Mouse (Mus musculus) granulocyte monocyte progenitor cell, adult 5-6 weeks (primary cell): ENCODE measurements around the gene Pola2. TPM values are rescaled to one million over a fixed set of nuclear protein-coding genes. Genes with fewer than 3 reads are reported as not detected.

Source experiments
- ATAC-seq: replicated peaks from 2 replicates; pipeline ENCODE4 v1.8.0; 2016; ENCODE audit warnings: mild to moderate bottlenecking, moderate TSS enrichment, inconsistent platforms; ENCODE audit not compliant: poor library complexity, severe bottlenecking
- total RNA-seq, 2 experiments: library from RNA; stranded (forward) in 1 of 2; stranded (reverse) in 1 of 2; fragments of 200-712, 200-1000 nt in 1 of 2; fragments of >200 nt in 1 of 2; fragmentation: Nextera tagmentation in 1 of 2; gene quantifications; 2 replicates each; pipeline ENCODE4 v1.2.3; 2014 to 2017

The Pola2 gene
- total RNA-seq, 2 experiments from 2014 or later: 56.9 to 122 TPM

DNA sequence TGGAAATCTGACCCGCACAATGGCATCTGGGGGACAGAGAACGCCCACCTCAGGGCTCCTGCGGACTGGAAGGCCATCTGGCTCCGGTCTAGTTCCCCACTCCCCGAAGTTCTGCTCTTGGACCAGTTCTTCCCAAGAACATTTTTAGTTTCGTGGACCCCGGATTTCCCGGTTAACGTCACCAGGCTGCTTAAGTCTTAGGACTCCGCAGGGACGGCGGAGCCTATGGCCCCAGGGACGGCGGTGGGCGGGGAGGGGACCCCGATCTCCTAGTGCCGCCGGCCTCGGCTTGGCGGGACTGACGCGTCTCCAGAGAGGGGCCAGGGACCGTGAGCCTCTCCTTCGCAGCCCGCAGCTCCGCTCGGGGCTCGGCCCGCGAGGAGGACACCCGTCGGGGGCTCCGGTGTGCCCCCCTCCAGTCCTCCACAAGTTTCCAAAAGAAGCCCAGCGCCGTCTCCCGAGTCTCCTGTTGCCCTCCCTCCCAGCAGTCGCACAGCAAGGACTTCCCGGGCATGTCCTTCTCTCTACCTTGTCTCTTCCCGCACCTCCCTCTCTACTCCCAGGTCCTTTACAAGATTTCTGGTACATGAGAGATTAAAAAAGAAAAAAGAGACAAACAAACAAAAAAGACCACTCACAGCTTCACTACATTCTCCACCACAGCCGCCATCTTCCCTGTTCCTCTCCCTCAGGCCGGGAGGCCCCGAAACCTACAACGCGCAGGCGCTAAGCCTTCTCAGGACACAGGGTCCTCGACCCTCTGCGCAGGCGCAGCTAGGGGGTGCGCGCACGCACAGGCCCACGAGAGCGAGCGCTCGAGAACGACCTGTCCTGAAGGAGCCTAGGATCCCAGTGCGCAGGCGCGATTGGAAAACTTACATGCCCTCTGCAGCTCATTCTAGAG is 51.6 kb downstream of the Pola2 start:
- peak; percentile 90 for ATAC-seq

DNA sequence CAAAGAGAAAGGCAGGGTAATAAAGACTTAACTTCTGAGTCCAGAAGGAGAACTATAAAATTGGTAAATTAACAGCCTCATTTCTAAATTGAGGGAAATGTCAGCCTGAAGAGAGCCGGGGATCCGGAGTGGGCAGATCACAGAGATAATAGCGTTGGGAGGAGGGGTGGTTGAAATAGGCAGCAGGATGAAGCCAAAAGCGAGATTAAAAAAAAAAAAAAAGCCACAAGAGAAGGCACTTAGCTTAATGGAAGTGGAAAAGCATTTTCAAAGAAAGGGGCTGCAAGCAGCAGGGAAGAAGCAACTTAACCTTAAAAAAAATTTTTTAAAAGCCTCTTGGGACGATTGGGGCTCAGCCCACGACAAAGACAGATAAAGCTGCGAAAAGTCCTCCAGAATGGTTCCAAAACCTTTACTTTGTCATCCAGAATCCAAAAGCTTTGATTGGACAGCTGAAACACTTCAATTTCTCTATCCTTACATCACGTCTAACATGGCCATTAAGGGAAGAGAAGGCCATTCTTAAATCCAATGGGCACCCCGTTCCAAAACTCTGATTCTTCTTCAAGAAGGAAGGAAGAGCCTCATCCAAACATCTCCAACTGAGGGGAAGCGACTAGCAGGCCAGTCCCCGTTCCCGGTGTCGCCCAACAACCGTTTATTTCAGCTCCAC is 52.4 kb downstream of the Pola2 start:
- ATAC-seq: no peak; the same call in 1 of the 2 replicates

DNA sequence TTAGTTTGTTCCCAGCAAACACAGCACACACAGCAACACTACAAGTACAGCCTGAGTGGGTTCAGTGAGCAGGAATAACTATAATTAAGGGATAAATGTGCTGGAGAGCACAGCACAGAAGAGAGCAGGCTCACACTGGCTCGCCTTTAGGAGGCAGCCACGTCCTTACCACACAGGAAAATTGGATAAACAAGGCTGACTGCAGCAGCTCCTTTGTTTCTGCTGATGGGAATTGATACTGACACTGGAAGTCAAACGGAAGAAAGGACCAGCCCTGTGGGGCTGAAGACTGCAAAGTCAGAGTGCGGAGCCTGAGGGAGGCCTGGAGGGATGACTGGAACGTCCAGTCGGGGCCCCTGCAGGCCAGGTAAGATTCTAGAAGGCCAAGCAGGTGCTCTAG is 53.8 kb downstream of the Pola2 start:
- no peak for ATAC-seq

DNA sequence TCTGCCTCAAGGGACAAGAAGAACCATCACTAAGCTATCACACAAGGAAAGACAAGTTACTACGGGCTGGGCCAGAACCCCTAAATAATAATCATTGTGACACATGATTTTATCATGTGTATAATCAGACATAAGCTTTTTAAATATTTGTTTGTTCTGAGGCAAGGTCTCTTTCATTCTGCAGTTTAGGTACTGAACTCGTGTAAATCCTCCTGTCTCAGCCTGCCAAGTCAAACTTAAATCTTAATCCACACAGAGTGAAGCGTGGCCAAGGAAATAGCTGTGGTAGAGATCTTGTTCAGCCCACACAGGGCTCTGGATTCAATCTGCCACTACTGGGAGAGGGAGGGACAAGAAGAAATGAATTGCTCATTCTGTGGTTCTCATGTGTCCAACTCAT is 56.7 kb downstream of the Pola2 start:
- ATAC-seq: no peak

DNA sequence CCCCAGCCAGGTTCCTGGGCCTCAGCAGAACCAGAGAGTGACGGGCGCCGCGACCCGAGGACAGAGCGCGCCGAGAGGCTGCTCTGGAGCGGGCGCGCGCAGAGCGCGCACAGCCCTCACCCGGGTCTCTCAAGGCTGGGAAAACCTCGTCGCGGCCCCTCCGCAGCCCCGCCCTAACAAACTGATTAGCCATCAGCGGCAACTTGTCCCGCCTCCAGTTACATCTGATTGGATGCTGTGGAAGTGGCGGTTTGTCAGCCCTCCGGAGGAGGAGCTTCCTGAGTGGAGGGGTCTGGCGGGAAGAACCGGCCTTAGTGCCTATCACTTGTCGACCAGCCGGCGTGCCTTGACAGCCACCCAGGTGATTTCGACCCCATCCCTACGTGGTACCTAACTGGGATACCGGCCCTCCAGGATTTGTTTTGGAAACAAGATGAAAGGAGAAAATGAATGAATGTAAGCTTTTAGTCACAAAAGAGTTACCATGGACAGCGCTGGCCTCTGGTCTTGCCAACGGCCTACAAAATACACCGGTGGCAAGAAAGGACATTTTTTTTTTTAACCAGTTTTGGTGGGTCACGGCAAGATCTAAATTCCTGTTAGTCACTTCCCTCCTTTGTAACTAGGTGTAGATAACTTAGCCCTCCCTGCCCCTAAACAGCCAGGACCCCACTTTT is 69.9 kb downstream of the Pola2 start, which contains the start of gene Tigd3:
Tigd3 (minus strand) TSS at position 148 of the 677 bp plus-strand sequence.
- peak; percentile 96 for ATAC-seq

DNA sequence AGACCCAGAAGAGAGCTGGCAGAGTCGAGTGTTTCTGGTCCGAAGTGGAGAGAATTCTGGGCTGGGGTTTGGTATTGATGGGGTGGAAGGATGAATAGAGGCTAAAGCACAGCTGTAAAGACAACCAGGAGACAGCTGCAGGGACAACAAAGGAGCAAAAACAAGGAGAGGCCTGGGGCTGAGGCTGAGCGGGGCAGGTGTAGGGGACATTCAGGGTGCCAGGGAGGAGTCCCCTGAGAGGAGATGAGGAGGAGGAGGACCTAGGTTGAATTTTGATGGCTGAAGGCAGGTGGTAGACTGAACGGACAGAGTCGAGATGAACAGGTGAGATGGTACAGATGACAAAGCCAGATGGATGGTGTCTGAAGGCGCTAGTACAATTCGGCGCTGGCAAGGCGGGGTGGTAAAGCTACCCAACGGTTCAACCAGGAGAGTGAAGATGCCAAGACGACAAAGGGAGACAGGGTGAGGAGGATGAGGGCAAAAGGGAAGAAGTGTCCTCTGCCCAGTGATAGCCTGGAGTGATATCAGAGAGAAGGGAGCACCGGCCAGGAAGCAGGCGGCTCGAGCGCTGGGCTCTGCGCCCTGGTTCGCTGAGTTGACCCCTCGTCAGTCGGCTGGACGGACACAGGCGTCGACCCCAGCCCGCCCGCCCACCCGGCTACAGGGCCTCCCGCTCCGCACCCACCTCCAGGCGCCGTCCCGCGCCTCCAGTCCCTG is 70.6 kb downstream of the Pola2 start:
- 0 out of 2 replicates have a peak, but pooled peaks have one; percentile 1 for ATAC-seq

DNA sequence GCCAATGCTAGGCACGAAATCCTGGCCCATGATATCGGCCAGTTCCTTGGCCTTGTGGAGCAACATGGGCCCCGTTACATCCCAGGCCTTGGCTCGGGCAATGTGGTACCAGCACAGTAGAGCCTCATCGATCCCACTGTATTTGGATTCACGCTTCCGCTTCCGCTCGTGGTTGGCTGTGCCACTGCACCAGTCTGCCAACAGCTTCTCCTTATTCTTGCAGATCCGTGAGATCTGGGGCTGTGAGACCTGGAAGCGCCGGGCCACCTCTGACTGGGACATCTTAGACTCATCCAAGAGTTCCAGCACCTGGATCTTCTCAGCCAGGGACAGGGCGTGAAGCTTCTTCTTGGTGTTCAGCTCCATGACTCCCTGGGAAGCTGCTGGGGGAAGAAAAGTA is 71.3 kb downstream of the Pola2 start:
- no peak for ATAC-seq

DNA sequence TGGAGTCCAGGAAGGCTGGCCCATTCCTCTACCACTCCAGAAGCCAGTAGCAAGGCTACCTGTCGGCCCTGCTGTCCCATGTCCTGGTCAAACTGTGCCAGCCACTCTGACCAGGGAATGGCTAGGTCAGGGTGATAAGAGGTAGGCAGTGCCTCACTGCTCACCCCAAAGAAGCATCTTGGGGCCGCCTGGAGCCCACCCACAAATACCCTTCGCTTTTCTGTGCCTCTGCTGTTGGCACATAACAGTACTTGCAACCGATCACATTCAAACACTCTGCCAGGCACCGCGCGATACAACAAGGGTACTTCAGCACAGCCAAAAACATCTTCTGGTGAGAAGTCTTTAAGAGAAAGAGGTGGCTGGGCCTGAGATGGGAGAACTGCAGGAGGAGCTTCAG is 71.7 kb downstream of the Pola2 start:
- ATAC-seq: no peak

DNA sequence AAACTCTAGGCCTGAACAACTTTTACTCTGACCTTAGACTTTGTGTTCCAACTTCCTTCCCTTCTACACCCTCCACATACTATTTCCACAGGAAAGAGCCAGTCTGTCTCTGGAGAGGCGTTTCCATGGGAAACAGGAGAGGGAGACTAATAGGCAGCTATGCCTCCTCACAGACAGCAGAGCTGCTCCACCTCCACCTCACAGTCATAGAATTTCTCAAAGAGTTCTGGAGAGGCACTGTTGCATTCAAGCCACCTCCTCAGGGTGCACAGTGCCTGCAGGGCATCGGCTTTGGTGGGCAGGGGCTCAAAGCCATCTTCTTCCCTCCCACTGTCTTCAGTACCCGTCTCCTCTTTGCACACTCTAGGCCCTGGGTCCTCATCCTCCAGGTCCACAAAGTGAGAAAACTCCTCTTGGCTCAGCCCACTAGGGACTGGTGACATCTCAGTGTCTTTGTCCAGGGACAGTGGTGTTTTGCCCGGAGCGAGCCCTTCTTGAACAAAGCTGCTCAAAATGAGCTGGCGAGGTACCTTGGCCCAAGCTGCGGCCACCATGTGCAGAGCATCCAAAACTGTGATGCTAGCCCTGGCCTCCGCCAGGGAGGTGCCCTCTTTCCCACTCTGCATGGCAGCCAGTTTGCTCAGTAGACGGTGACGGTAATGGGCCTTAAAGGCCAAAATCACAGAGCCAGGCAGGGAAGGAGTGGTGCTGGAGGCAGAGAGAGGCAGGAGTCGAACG is 72.3 kb downstream of the Pola2 start:
- ATAC-seq: no peak

Other genes starting within 250 kb of the Pola2 start
- gene Ehbp1l1, start 237.9 kb downstream of the Pola2 start, total RNA-seq (2014; fragmentation: Nextera tagmentation): 23.2 and 29.5 TPM in 2 replicates
- 30.6 and 41.6 TPM in 2 replicates for gene Ehbp1l1, start 237.9 kb downstream of the Pola2 start, total RNA-seq (2017)
- 37.4 and 41.7 TPM in 2 replicates for gene Fam89b, start 234.5 kb downstream of the Pola2 start, total RNA-seq (2014; fragmentation: Nextera tagmentation)
- 20.9 and 31.8 TPM in 2 replicates for gene Fam89b, start 234.5 kb downstream of the Pola2 start, total RNA-seq (2017)
- 1.8 and 16.0 TPM in 2 replicates for gene Ltbp3, start 223.3 kb downstream of the Pola2 start, total RNA-seq (2014; fragmentation: Nextera tagmentation)
- 3.7 and 3.9 TPM in 2 replicates for gene Ltbp3, start 223.3 kb downstream of the Pola2 start, total RNA-seq (2017)
- 40.9 and 47.7 TPM in 2 replicates for gene Scyl1, start 192.8 kb downstream of the Pola2 start, total RNA-seq (2014; fragmentation: Nextera tagmentation)
- gene Scyl1, start 192.8 kb downstream of the Pola2 start, total RNA-seq (2017): 22.8 and 23.3 TPM in 2 replicates
- gene Frmd8, start 88.9 kb downstream of the Pola2 start, total RNA-seq (2014; fragmentation: Nextera tagmentation): 17.9 and 25.4 TPM in 2 replicates
- 19.0 and 28.4 TPM in 2 replicates for gene Frmd8, start 88.9 kb downstream of the Pola2 start, total RNA-seq (2017)
- 38.2 and 44.5 TPM in 2 replicates for gene Slc25a45, start 86.4 kb downstream of the Pola2 start, total RNA-seq (2014; fragmentation: Nextera tagmentation)
- 35.5 and 35.6 TPM in 2 replicates for gene Slc25a45, start 86.4 kb downstream of the Pola2 start, total RNA-seq (2017)
- gene Tigd3, start 70.1 kb downstream of the Pola2 start, total RNA-seq (2014; fragmentation: Nextera tagmentation): 1.1 and 2.5 TPM in 2 replicates
- gene Tigd3, start 70.1 kb downstream of the Pola2 start, total RNA-seq (2017): 2.3 and 4.4 TPM in 2 replicates
- 97.3 and 126 TPM in 2 replicates for gene Dpf2, start 51.2 kb downstream of the Pola2 start, total RNA-seq (2014; fragmentation: Nextera tagmentation)
- gene Dpf2, start 51.2 kb downstream of the Pola2 start, total RNA-seq (2017): 62.7 and 108 TPM in 2 replicates
- 0.23 TPM in 1 of 2 replicates, not detected in the other for gene Cdc42ep2, start 39.4 kb downstream of the Pola2 start, total RNA-seq (2014; fragmentation: Nextera tagmentation)
- not detected in 2 replicates for gene Cdc42ep2, start 39.4 kb downstream of the Pola2 start, total RNA-seq (2017)
- not detected in 2 replicates for gene Slc22a20, start 21.9 kb upstream of the Pola2 start, total RNA-seq (2014; fragmentation: Nextera tagmentation)
- not detected in 2 replicates for gene Slc22a20, start 21.9 kb upstream of the Pola2 start, total RNA-seq (2017)
- gene Capn1, start 51.7 kb upstream of the Pola2 start, total RNA-seq (2014; fragmentation: Nextera tagmentation): 35.2 and 38.6 TPM in 2 replicates
- gene Capn1, start 51.7 kb upstream of the Pola2 start, total RNA-seq (2017): 32.2 and 37.7 TPM in 2 replicates
- 33.6 and 46.5 TPM in 2 replicates for gene Syvn1, start 82.4 kb upstream of the Pola2 start, total RNA-seq (2014; fragmentation: Nextera tagmentation)
- 3.8 and 8.2 TPM in 2 replicates for gene Syvn1, start 82.4 kb upstream of the Pola2 start, total RNA-seq (2017)
- 39.7 and 52.3 TPM in 2 replicates for gene Mrpl49, start 93.6 kb upstream of the Pola2 start, total RNA-seq (2014; fragmentation: Nextera tagmentation)
- 45.2 and 46.1 TPM in 2 replicates for gene Mrpl49, start 93.6 kb upstream of the Pola2 start, total RNA-seq (2017)
- gene Fau, start 93.6 kb upstream of the Pola2 start, total RNA-seq (2014; fragmentation: Nextera tagmentation): 2,326 and 2,717 TPM in 2 replicates
- 1,639 and 2,001 TPM in 2 replicates for gene Fau, start 93.6 kb upstream of the Pola2 start, total RNA-seq (2017)
- gene Znhit2, start 97.0 kb upstream of the Pola2 start, total RNA-seq (2014; fragmentation: Nextera tagmentation): 5.0 and 17.6 TPM in 2 replicates
- gene Znhit2, start 97.0 kb upstream of the Pola2 start, total RNA-seq (2017): 13.7 and 17.6 TPM in 2 replicates
- 14.4 and 19.3 TPM in 2 replicates for gene Tm7sf2, start 104.2 kb upstream of the Pola2 start, total RNA-seq (2014; fragmentation: Nextera tagmentation)
- gene Tm7sf2, start 104.2 kb upstream of the Pola2 start, total RNA-seq (2017): 3.4 and 4.0 TPM in 2 replicates
- 33.1 and 44.0 TPM in 2 replicates for gene Vps51, start 113.0 kb upstream of the Pola2 start, total RNA-seq (2014; fragmentation: Nextera tagmentation)
- 48.0 and 48.5 TPM in 2 replicates for gene Vps51, start 113.0 kb upstream of the Pola2 start, total RNA-seq (2017)
- gene Tmem262, start 115.8 kb upstream of the Pola2 start, total RNA-seq (2014; fragmentation: Nextera tagmentation): not detected in 2 replicates
- gene Tmem262, start 115.8 kb upstream of the Pola2 start, total RNA-seq (2017): not detected in 2 replicates
- gene Gm28374, start 118.1 kb upstream of the Pola2 start, total RNA-seq (2014; fragmentation: Nextera tagmentation): not detected in 2 replicates
- gene Gm28374, start 118.1 kb upstream of the Pola2 start, total RNA-seq (2017): not detected in 2 replicates
- 11.9 and 21.6 TPM in 2 replicates for gene Zfpl1, start 120.8 kb upstream of the Pola2 start, total RNA-seq (2014; fragmentation: Nextera tagmentation)
- gene Zfpl1, start 120.8 kb upstream of the Pola2 start, total RNA-seq (2017): 19.9 and 30.2 TPM in 2 replicates
- gene Cdca5, start 120.8 kb upstream of the Pola2 start, total RNA-seq (2014; fragmentation: Nextera tagmentation): 39.0 and 43.6 TPM in 2 replicates
- gene Cdca5, start 120.8 kb upstream of the Pola2 start, total RNA-seq (2017): 34.8 and 42.1 TPM in 2 replicates
- 2.7 TPM in 1 of 2 replicates, not detected in the other for gene AC131692.1, start 130.2 kb upstream of the Pola2 start, total RNA-seq (2014; fragmentation: Nextera tagmentation)
- 2.2 TPM in 1 of 2 replicates, not detected in the other for gene AC131692.1, start 130.2 kb upstream of the Pola2 start, total RNA-seq (2017)
- gene Naaladl1, start 141.6 kb upstream of the Pola2 start, total RNA-seq (2014; fragmentation: Nextera tagmentation): 0.28 and 1.1 TPM in 2 replicates
- not detected in 2 replicates for gene Naaladl1, start 141.6 kb upstream of the Pola2 start, total RNA-seq (2017)
- gene Sac3d1, start 154.4 kb upstream of the Pola2 start, total RNA-seq (2014; fragmentation: Nextera tagmentation): 8.5 and 10.2 TPM in 2 replicates
- 5.9 and 7.2 TPM in 2 replicates for gene Sac3d1, start 154.4 kb upstream of the Pola2 start, total RNA-seq (2017)
- gene Snx15, start 164.1 kb upstream of the Pola2 start, total RNA-seq (2014; fragmentation: Nextera tagmentation): 31.2 and 31.3 TPM in 2 replicates
- gene Snx15, start 164.1 kb upstream of the Pola2 start, total RNA-seq (2017): 9.7 and 11.2 TPM in 2 replicates
- 5.1 TPM in 1 of 2 replicates, not detected in the other for gene Batf2, start 176.8 kb upstream of the Pola2 start, total RNA-seq (2014; fragmentation: Nextera tagmentation)
- 0.77 and 2.3 TPM in 2 replicates for gene Batf2, start 176.8 kb upstream of the Pola2 start, total RNA-seq (2017)
- 22.6 and 37.1 TPM in 2 replicates for gene Arl2, start 177.3 kb upstream of the Pola2 start, total RNA-seq (2014; fragmentation: Nextera tagmentation)
- 27.1 and 30.7 TPM in 2 replicates for gene Arl2, start 177.3 kb upstream of the Pola2 start, total RNA-seq (2017)
- gene Majin, start 220.2 kb upstream of the Pola2 start, total RNA-seq (2014; fragmentation: Nextera tagmentation): not detected in 2 replicates
- not detected in 2 replicates for gene Majin, start 220.2 kb upstream of the Pola2 start, total RNA-seq (2017)